Mouse (Mus musculus): Measurements from ENCODE around the gene Dnase1l2. TPM values are rescaled to one million over a fixed set of nuclear protein-coding genes. Genes with fewer than 3 reads are reported as not detected.

Gene Dnase1l2
- 31.0 and 36.4 TPM in 2 replicates for polyA plus RNA-seq (2012; rRNA removed)

DNA sequence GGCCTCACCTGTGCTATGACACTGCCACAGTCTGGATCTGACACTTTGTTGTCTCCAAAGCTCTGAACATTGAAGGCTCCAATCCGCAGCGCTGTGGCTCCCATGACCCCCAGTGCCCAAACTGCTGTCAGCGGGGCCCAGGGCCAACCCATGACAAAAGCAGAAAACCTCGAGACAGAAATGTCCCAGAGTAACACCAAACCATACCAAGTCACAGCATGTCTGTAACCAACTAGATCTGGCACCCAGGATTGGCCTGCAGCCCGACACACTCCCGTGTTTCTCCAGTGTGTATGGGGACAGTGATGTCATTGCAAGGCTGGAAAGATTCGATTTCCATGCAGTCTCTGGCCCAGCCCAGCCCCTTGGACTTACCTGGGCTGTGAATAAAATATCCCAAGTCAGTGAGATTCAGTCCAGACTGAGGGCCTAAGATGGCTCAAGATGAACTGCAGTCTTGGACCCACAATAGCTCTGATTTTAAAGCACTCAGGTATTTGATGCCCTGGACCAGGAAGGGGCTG, at the start of gene Dnase1l2:
Gene Dnase1l2, minus strand, starts transcription at position 474 of the 524 bp plus-strand sequence.

DNA sequence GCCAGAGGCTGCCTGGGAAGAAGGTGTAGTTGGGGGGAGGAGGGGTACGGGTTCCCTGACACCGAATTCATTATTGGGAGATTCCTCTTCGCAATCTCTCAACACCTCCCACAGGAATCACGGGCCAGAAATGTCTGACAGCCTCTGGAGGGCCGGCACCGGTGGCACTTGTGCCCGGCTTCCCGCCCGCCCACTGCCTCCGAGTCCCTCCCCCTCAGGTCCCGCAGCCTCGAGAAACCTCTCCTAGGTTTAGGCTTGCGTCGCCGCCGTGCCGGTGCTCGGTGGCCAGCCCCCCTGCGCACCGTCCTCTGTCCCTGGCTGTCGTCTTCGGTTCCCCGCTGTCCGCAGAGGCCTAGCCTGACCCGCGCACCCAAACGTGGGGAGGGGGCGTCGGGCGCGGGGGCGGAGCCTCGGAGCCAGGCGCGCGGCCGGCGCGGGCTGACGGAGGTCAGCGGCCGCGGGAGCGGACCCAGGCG, 45.3 kb upstream of the Dnase1l2 start, which contains the start of gene Caskin1:
Gene Caskin1, plus strand, starts transcription at position 416 of the 476 bp plus-strand sequence.

DNA sequence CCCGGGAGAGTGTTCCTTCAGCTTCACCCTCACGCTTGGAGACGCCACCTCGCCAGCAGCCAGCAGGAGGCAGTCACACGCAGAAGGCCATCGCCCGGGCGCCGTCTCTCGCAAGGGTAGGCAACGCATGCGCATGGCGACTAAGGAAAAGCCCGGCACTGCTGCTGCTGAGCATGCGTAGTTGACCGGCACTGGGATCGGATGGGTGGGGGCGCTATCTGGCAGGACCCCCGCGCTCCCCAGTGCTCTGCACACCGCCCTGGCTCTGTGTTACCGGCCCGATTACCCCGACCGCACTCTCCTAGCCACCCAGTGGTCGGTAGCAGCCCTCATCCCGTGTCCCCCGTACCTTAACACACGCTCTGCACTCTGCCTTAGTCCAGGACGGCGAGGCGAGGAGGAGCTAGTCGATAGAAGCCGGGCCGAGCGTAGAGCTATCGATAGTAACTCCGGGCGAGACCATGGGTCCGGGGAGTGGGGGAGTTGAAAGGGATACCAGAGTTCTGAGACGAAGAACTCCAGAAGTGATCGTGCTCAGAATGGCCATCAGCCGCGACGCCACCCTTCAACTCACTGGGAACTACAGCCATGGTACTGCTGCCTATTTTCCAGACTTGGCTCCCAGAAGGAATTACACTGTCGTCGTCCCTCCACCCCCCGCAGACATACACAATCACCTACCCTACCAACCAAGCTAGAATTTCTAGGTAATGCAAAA, 35.9 kb upstream of the Dnase1l2 start, which contains the start of gene Mlst8:
Gene Mlst8, minus strand, starts transcription at position 416 of the 718 bp plus-strand sequence.

DNA sequence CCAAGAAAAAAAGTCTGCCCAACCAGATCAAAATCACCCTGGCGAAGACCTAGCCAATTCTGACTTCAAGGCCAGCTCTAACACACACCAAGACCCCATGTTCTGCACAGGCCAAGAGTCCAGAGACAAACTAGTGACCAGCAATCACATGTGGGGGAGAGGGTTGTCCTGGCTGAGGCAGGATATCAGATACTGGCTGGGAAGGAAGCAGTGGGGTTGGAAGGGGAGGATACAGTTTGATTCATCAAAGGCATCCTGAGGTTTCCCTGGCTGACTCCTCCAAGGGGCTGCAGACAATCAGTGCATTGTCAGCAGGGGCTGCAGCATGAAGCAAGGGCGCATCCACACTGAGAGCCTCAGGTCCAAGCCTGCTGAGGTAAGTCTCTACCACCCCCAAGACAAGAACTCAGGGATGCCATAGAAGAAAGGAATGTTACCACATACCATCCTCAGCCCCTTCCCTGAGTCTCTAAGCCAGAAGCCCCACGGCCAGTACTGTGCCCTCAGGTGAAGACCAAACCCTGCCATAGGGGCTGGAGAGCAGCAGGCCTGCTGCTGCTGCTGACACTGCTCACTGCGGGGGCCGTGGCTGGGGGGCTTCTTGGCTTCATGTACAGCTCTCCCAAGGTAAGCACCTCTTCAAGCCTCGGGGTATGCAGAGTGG, 30.8 kb upstream of the Dnase1l2 start, which contains the start of gene Bricd5:
Gene Bricd5, plus strand, starts transcription at position 273 of the 664 bp plus-strand sequence.

DNA sequence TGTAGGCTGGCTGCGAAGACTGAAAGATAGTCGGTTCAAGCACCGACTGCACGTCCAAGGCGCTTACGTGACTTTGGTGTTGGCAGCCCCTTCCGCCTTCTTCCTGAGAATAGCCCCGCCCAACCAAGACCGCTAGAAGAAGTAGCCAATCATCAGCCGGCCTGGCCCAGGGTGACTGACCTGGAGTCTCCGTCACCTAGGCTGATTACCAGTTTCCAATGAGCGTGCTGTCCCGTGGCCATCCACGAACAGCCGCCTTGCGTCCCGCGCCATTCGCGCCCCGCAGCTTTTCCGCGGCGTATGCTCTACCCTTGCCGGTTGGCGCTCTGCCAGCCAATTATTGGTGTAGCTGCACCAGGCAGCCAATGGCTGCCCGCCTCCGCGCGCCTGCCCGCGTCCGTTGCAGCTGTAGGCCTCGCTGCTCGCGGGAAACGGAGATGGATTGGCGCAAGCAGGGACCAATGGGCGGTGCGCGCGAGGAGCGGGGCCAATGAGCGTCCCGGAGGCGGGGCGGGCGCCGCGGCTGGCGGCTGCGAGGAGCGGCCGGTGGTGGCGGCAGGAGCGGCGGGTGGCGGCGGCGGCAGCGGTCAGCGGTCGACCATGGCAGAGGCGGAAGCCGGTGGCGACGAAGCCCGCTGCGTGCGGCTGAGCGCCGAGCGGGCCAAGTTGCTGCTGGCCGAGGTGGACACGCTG, 27.2 kb upstream of the Dnase1l2 start, which contains the start of the genes E4f1 and Pgp:
Gene E4f1, minus strand, starts transcription at position 404 of the 693 bp plus-strand sequence.
Gene Pgp, plus strand, starts transcription at position 483 of the 693 bp plus-strand sequence.

DNA sequence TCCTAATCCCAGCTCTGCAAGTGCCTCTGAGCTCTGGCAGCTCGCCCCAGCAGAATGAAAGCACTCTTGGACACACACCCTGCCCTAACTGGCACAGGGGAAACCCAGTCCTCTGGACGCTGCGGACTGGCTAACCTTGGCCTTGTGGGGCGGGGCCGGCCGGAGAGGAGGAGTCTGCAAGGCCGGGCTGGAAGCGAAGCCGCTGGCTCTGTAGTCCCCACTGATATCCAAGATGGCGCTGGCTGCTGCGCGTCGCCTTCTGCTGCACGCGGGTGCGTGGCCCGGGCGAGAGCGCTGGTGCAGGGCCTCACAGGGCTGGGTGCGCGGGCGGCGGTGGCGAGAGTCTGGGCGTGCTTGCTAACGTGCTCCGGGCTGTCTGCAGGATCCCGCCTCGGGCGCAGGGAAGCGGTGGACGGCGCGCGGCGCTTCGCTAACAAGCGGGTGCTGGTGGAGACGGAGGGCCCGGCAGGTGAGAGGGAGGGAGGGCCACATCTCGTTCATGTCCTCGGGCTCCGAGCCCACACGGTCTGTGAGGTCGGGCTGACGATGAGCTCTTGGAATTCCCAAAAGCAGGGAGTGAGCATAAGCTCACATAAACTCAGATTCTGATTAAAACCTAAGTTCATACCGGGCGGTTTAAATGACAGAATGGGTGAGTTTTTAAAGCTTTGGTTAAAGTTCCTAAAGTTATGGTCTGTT, 16.3 kb downstream of the Dnase1l2 start, which contains the start of gene Eci1:
Gene Eci1, plus strand, starts transcription at position 171 of the 699 bp plus-strand sequence.

DNA sequence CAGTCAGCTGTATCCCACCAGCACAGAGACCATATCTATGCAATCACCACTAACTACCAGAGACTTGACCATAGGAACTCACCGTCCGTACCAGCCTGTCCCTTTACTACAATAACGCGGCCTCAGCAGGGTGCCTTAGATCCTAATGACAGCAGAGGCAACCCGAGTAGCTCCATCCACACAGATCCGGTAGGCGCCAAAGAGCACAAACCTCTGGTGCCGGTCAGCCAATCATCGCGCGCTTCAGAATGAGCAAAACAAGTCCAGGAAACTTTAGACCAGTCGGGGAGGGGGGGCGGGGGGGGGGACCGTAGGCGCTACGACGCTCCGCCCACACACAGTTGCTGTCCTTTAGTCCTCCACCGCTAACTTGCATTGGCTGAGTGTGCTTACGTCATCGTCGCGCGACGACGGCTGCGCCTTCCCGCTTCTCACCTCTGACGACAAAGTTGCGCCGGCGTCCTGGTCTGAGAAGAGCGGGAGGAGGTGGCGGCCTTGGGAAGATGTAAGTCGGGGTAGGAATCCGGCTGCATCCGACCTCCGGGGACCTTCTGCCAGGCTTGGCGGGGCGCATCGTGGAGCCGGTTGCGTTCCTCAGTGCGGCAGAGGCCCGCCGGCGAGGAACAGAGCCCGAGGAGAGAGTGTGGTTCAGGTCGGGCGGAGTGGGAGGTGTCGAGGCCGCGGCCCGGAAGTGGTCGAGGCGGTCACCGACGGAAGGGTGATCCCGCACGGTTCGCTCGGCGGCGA, 28.5 kb downstream of the Dnase1l2 start, which contains the start of gene Rnps1:
Gene Rnps1, plus strand, starts transcription at position 336 of the 747 bp plus-strand sequence.

Other genes starting within 250 kb of the Dnase1l2 start
- 79.0 and 83.0 TPM in 2 replicates for gene Tbc1d24, start 237.5 kb downstream of the Dnase1l2 start, polyA plus RNA-seq (2012; rRNA removed)
- 9.5 and 9.8 TPM in 2 replicates for gene Ntn3, start 233.6 kb downstream of the Dnase1l2 start, polyA plus RNA-seq (2012; rRNA removed)
- gene Tedc2, start 222.3 kb downstream of the Dnase1l2 start, polyA plus RNA-seq (2012; rRNA removed): 22.1 and 22.9 TPM in 2 replicates
- 9.5 and 10.0 TPM in 2 replicates for gene Ccnf, start 191.6 kb downstream of the Dnase1l2 start, polyA plus RNA-seq (2012; rRNA removed)
- 1.2 TPM in 2 replicates for gene Abca17, start 92.0 kb downstream of the Dnase1l2 start, polyA plus RNA-seq (2012; rRNA removed)
- 51.3 and 52.5 TPM in 2 replicates for gene Abca3, start 91.2 kb downstream of the Dnase1l2 start, polyA plus RNA-seq (2012; rRNA removed)
- 342 and 369 TPM in 2 replicates for gene Rnps1, start 28.5 kb downstream of the Dnase1l2 start, polyA plus RNA-seq (2012; rRNA removed)
- gene Eci1, start 16.5 kb downstream of the Dnase1l2 start, polyA plus RNA-seq (2012; rRNA removed): 21.5 and 23.7 TPM in 2 replicates
- gene E4f1, start 27.2 kb upstream of the Dnase1l2 start, polyA plus RNA-seq (2012; rRNA removed): 80.4 and 89.3 TPM in 2 replicates
- gene Pgp, start 27.3 kb upstream of the Dnase1l2 start, polyA plus RNA-seq (2012; rRNA removed): 51.9 and 56.2 TPM in 2 replicates
- gene Bricd5, start 30.8 kb upstream of the Dnase1l2 start, polyA plus RNA-seq (2012; rRNA removed): 0.67 and 1.4 TPM in 2 replicates
- gene Mlst8, start 36.0 kb upstream of the Dnase1l2 start, polyA plus RNA-seq (2012; rRNA removed): 40.6 TPM in 2 replicates
- gene Caskin1, start 45.5 kb upstream of the Dnase1l2 start, polyA plus RNA-seq (2012; rRNA removed): 109 and 125 TPM in 2 replicates
- gene Traf7, start 84.8 kb upstream of the Dnase1l2 start, polyA plus RNA-seq (2012; rRNA removed): 317 and 344 TPM in 2 replicates
- 14.9 and 17.8 TPM in 2 replicates for gene Rab26, start 91.1 kb upstream of the Dnase1l2 start, polyA plus RNA-seq (2012; rRNA removed)
- 72.1 and 73.5 TPM in 2 replicates for gene Pkd1, start 106.7 kb upstream of the Dnase1l2 start, polyA plus RNA-seq (2012; rRNA removed)
- gene Tsc2, start 189.5 kb upstream of the Dnase1l2 start, polyA plus RNA-seq (2012; rRNA removed): 152 and 155 TPM in 2 replicates
- gene Nthl1, start 189.6 kb upstream of the Dnase1l2 start, polyA plus RNA-seq (2012; rRNA removed): 13.9 and 14.3 TPM in 2 replicates
- gene Slc9a3r2, start 207.2 kb upstream of the Dnase1l2 start, polyA plus RNA-seq (2012; rRNA removed): 48.9 and 51.1 TPM in 2 replicates
- gene Npw, start 215.4 kb upstream of the Dnase1l2 start, polyA plus RNA-seq (2012; rRNA removed): 0.31 and 0.40 TPM in 2 replicates
- 73.8 and 74.1 TPM in 2 replicates for gene Zfp598, start 226.6 kb upstream of the Dnase1l2 start, polyA plus RNA-seq (2012; rRNA removed)
- 153 and 170 TPM in 2 replicates for gene Syngr3, start 246.8 kb upstream of the Dnase1l2 start, polyA plus RNA-seq (2012; rRNA removed)